Mouse (Mus musculus) lung, embryonic 14.5 days (tissue): ENCODE measurements around the gene Phyh. TPM values are rescaled to one million over a fixed set of nuclear protein-coding genes. Genes with fewer than 3 reads are reported as not detected.
A peak's percentile ranks its signal among the peaks of the same experiment; 100 is the strongest.

Experiments
- ATAC-seq: fragments of 200-750 bp; cut with Nextera tagmentation; 2 replicates; pipeline ENCODE4 v1.8.0; 2017; ENCODE audit warnings: mild to moderate bottlenecking, moderate TSS enrichment, moderate library complexity; ENCODE audit not compliant: insufficient read depth
- DNase-seq: peaks from one replicate; pipeline ENCODE4 v3.0.0-alpha.2; 2015
- H3K27ac ChIP-seq: fragments of 300-500 bp; sonication (generic); 2 replicates; pipeline ENCODE4 v1.5.1; 2014; ENCODE audit warnings: low read depth, mild to moderate bottlenecking, moderate library complexity
- H3K27me3 ChIP-seq: fragments of 300-500 bp; sonication (generic); 2 replicates; pipeline ENCODE4 v1.6.1; 2014; ENCODE audit warnings: low read length, control low read depth; ENCODE audit not compliant: insufficient read depth
- H3K36me3 ChIP-seq: fragments of 300-500 bp; sonication (generic); 2 replicates; pipeline ENCODE4 v1.6.1; 2014; ENCODE audit warnings: control low read depth; ENCODE audit not compliant: insufficient read depth
- H3K4me1 ChIP-seq: fragments of 300-500 bp; sonication (generic); 2 replicates; pipeline ENCODE4 v1.6.1; 2014; ENCODE audit warnings: antibody characterized with exemption, control low read depth; ENCODE audit not compliant: insufficient read depth
- H3K4me2 ChIP-seq: fragments of 300-500 bp; sonication (generic); 2 replicates; pipeline ENCODE4 v1.6.1; 2014; ENCODE audit warnings: mild to moderate bottlenecking
- H3K4me3 ChIP-seq: fragments of 300-500 bp; sonication (generic); 2 replicates; pipeline ENCODE4 v1.5.1; 2014; ENCODE audit warnings: low read depth, low read length
- H3K9ac ChIP-seq: fragments of 300-500 bp; sonication (generic); 2 replicates; pipeline ENCODE4 v1.6.1; 2014
- H3K9me3 ChIP-seq: fragments of 300-500 bp; sonication (generic); 2 replicates; pipeline ENCODE4 v1.6.1; 2016; ENCODE audit warnings: low read depth, low read length, control low read depth
- CTCF ChIP-seq: IDR thresholded peaks from 2 replicates; pipeline ENCODE4 v1.5.1; 2016; ENCODE audit warnings: antibody characterized with exemption, low read depth
- WGBS: fragments of 180-500 bp; shearing (Covaris S2); extraction: QIAGEN DNeasy Blood & Tissue Kit; methylation state at CpG from one replicate; pipeline ENCODE4 v1.1.7; 2014; 5-methylcytosine and 5-hydroxymethylcytosine counted together
- polyA plus RNA-seq: library from polyadenylated mRNA; unstranded; fragments of >200 nt; fragmentation: Nextera tagmentation; extraction: Ambion mirVana; gene quantifications from 2 replicates; pipeline ENCODE4 v1.2.1, GENCODE M21; 2014

The Phyh gene
- polyA plus RNA-seq, 1 experiment from 2014 or later = 46.4 TPM

DNA sequence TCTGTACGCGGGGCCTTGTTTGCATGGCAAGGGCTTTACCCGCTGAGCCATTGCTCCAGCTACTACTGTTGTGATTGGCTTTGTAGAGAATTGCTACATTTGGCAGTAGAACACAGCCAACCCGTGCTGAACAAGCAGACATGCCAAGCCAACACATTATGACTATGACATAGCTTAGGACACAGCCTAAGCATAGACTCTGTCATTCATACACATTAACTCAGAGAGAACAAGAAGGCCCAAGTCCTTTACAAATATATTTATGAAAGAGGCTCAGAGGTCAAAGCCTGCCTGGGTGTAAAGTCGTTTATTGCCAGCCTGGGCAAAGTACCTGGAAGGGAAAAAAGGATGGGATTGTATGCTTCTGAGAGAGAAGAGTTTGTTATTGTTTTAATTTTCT is 16.5 kb upstream of the Phyh start:
- no peak overlapping the region for H3K9ac ChIP-seq
- no peaks in the 10 kb centered on the region for H3K4me1 ChIP-seq
- H3K36me3 ChIP-seq = peaks cover 82% of the 10 kb centered on the region
- H3K27me3 ChIP-seq = no peaks in the 10 kb centered on the region
- no peak overlapping the region for H3K27ac ChIP-seq
- 91% methylated on average over 5 of the region's 5 CpGs for whole genome bisulfite sequencing
- TF ChIP-seq CTCF = no peak
- H3K9me3 ChIP-seq = no peaks in the 10 kb centered on the region
- DNase-seq (no peak), ATAC-seq (no peak)
- no peak overlapping the region for H3K4me3 ChIP-seq
- no peak overlapping the region for H3K4me2 ChIP-seq

DNA sequence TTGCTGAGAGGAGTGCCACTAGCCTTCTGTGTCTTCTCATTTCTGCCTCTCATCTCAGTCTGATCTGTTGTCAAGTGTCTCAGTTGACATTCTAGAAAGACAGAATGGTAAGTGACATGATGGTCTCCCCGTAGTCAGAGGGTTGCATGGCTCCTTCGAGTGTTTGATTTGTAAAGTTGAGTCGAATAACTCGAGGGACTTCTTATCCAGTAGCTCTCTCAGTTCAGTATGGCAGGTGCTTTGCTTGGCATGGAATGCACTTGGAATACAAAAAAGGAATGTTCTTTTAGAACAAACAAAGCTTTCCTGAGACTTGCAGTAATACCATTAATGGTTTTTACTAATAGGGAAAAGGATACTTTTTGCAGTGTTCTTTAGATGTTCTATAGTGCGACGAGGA is 11.7 kb upstream of the Phyh start:
- WGBS = 73% methylated on average over 6 of the region's 6 CpGs
- no peak overlapping the region for H3K4me2 ChIP-seq
- peaks cover 55% of the 10 kb centered on the region for H3K36me3 ChIP-seq
- H3K9ac ChIP-seq = no peak overlapping the region
- TF ChIP-seq CTCF = no peak
- peak overlapping the region; percentile 60 for H3K27ac ChIP-seq
- no peaks in the 10 kb centered on the region for H3K9me3 ChIP-seq
- peak; percentile 43 for DNase-seq
- ATAC-seq = no peak
- H3K4me1 ChIP-seq = 0 out of 2 replicates have a peak, but pooled peaks cover 2% of the 10 kb centered on the region
- no peaks in the 10 kb centered on the region for H3K27me3 ChIP-seq
- no peak overlapping the region for H3K4me3 ChIP-seq

DNA sequence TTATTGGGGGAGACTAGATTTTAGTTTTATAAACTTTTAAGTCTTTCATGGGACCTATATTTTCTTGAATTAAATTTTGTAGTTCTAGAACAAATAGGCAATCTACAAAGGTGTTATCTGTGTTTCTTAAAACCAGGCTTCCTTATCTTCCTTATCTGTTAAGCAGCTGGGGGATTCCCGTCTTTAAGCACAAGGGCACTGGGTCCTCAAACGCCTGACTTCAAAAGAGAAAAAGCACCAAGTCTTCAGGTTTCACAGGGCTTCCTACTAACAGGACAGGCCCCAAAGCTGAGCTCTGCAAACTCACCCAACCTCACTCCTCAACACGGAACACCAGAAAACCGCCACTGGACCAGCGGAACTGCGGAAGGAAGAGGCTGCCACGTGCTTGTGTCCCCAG is 10.9 kb upstream of the Phyh start:
- H3K4me2 ChIP-seq = no peak overlapping the region
- 53% methylated on average over 7 of the region's 7 CpGs for WGBS
- H3K27me3 ChIP-seq = no peaks in the 10 kb centered on the region
- DNase-seq = no peak
- no peak overlapping the region for H3K9ac ChIP-seq
- H3K4me1 ChIP-seq = 0 out of 2 replicates have a peak, but pooled peaks cover 2% of the 10 kb centered on the region
- no peak for TF ChIP-seq CTCF
- no peak for ATAC-seq
- H3K27ac ChIP-seq = peak overlapping the region; percentile 67
- H3K4me3 ChIP-seq = no peak overlapping the region
- H3K36me3 ChIP-seq = peaks cover 51% of the 10 kb centered on the region
- no peaks in the 10 kb centered on the region; the same call in 1 of the 2 replicates for H3K9me3 ChIP-seq

DNA sequence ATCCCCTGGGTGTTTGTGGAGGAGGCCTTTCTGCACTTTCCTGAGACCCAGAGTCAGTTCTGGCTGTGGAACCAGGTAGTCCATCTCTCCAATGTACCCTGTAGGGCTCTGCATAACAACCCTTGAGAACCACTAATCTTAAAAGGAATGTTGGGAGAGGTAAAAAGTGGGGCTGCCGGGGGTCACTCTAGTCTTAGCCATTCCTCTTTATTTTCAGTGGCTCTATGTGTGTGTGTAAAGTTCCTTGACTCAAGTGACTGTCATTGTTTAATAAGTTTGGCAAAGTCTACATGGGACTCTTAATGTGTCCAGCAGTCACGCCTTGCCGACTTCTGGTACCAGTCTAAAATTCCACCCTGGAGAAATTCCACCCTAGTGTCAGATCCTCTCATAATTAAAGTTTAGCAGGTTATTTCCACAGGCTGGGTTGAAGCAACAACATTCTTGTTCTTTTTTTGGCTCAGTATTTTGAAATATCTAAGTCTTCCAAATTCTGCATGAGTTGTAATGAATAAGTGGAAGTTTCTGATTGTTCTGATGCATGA is 10.0 kb upstream of the Phyh start:
- ATAC-seq = peak; percentile 23; the same call in 1 of the 2 replicates
- no peaks in the 10 kb centered on the region; the same call in 1 of the 2 replicates for H3K9me3 ChIP-seq
- 75% methylated on average over 3 of the region's 3 CpGs for whole genome bisulfite sequencing
- H3K4me3 ChIP-seq = no peak overlapping the region
- H3K27me3 ChIP-seq = no peaks in the 10 kb centered on the region
- TF ChIP-seq CTCF = no peak
- H3K4me1 ChIP-seq = 0 out of 2 replicates have a peak, but pooled peaks cover 2% of the 10 kb centered on the region
- H3K9ac ChIP-seq = no peak overlapping the region
- DNase-seq = no peak
- peaks cover 50% of the 10 kb centered on the region for H3K36me3 ChIP-seq
- no peak overlapping the region for H3K4me2 ChIP-seq
- peak overlapping the region; percentile 67 for H3K27ac ChIP-seq

DNA sequence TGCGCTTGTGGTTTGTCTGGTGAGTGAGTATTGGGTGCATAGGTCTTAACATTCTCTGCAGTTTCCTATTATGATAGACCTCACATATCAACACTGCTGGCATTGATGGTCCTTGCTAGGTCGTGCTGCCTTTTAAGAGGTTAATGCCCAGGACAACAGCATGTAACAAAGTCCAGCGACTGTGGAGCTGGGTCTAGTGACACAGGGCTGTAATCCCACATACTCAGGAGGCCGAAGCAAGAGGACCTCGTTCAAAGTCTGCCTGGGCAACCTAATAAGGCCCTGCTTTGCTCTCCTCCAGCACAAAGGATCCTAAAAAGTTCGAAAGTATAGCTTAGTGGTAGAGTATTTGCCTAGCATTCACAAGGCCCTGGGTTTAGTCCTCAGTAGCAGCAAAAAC is 8.9 kb upstream of the Phyh start:
- no peak overlapping the region for H3K4me3 ChIP-seq
- H3K36me3 ChIP-seq = peaks cover 42% of the 10 kb centered on the region
- no peaks in the 10 kb centered on the region; the same call in 1 of the 2 replicates for H3K9me3 ChIP-seq
- no peak for DNase-seq
- WGBS = 67% methylated on average over 6 of the region's 6 CpGs
- H3K9ac ChIP-seq = no peak overlapping the region
- no peak for ATAC-seq
- H3K4me1 ChIP-seq = 0 out of 2 replicates have a peak, but pooled peaks cover 2% of the 10 kb centered on the region
- H3K27ac ChIP-seq = peak overlapping the region; percentile 67; the same call in 1 of the 2 replicates
- no peak for TF ChIP-seq CTCF
- H3K4me2 ChIP-seq = no peak overlapping the region
- H3K27me3 ChIP-seq = no peaks in the 10 kb centered on the region

DNA sequence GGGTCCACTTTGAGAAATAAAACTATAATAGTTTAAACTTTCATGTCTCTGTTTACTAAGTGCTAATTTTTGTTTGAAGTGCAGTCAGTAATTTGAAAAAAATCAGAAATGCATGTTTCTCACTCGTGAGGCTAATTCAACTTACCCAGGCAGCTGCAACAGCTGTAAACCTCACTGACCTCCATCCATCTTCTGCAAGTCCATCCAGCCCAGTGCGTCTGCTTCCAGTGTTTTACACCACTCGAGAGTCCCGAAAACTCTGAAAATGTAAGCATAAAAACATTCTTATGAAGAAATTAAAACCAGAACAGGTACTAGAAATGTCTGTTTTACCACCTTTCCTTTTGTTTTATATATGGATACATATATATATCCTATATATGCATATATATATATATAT is 8.3 kb upstream of the Phyh start:
- 41% methylated on average over 4 of the region's 4 CpGs for WGBS
- H3K4me2 ChIP-seq = no peak overlapping the region

DNA sequence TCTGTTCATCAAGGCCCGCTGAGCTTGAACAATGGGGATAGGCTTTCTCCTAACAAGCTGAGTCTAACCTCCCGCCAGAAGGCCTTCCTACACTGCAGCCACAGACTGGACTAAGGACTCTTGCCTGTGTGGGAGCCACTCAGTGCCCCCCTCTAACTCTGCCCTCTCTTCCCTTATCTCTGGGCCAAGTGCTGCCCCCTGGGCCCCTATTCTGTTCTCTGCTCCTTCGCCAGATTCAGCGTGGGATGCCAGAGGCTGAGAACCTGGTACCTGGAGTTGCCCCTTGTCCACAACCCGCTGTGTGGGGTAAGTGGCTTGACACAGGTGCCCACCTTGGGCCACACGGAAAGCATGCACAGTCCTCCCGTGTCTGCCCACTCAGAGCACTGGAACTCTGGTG is 4.9 kb upstream of the Phyh start:
- Histone ChIP-seq H3K9me3 (no peaks in the 10 kb centered on the region; the same call in 1 of the 2 replicates), H3K4me3 (no peak overlapping the region), H3K9ac (no peak overlapping the region), H3K36me3 (0 out of 2 replicates have a peak, but pooled peaks cover 4% of the 10 kb centered on the region), H3K27ac (no peak overlapping the region; the same call in 1 of the 2 replicates), H3K4me2 (no peak overlapping the region), H3K4me1 (no peaks in the 10 kb centered on the region), H3K27me3 (no peaks in the 10 kb centered on the region)
- TF ChIP-seq CTCF = no peak
- ATAC-seq (no peak), DNase-seq (no peak)
- WGBS = 75% methylated on average over 7 of the region's 7 CpGs

More for the DNA sequence above, 8.3 kb upstream of the Phyh start:
- peaks cover 36% of the 10 kb centered on the region for H3K36me3 ChIP-seq
- no peaks in the 10 kb centered on the region; the same call in 1 of the 2 replicates for H3K9me3 ChIP-seq
- H3K9ac ChIP-seq = no peak overlapping the region
- DNase-seq = no peak
- ATAC-seq = no peak
- H3K27me3 ChIP-seq = no peaks in the 10 kb centered on the region
- no peak overlapping the region for H3K27ac ChIP-seq
- no peak overlapping the region for H3K4me3 ChIP-seq
- no peak for TF ChIP-seq CTCF
- H3K4me1 ChIP-seq = 0 out of 2 replicates have a peak, but pooled peaks cover 2% of the 10 kb centered on the region
